Mouse (Mus musculus) embryonic fibroblast, embryonic 13.5 days (primary cell): ENCODE measurements around the gene Atp2b1. TPM values are rescaled to one million over a fixed set of nuclear protein-coding genes. Genes with fewer than 3 reads are reported as not detected.

Experiments
- H3K27ac ChIP-seq: 2 replicates; pipeline ENCODE4 v1.5.1; 2012; ENCODE audit warnings: low read length, control low read depth, inconsistent platforms; ENCODE audit not compliant: insufficient read depth
- H3K4me1 ChIP-seq: 2 replicates; pipeline ENCODE4 v1.6.1; 2011; ENCODE audit warnings: low read length; ENCODE audit not compliant: control insufficient read depth, insufficient read depth
- H3K4me3 ChIP-seq: 2 replicates; pipeline ENCODE4 v1.5.1; 2011; ENCODE audit warnings: mild to moderate bottlenecking, control low read depth, low read length; ENCODE audit not compliant: insufficient read depth
- CTCF ChIP-seq: IDR thresholded peaks from 2 replicates; pipeline ENCODE4 v1.5.1; 2011; ENCODE audit warnings: mild to moderate bottlenecking, control low read depth, low read length, moderate library complexity, borderline replicate concordance; ENCODE audit not compliant: insufficient read depth
- POLR2A ChIP-seq: IDR thresholded peaks from 2 replicates; pipeline ENCODE4 v1.6.1; 2011; ENCODE audit warnings: low read depth, mild to moderate bottlenecking, control low read depth, low read length, moderate library complexity
- polyA plus RNA-seq: library from polyadenylated mRNA; stranded (reverse); fragments of >200 nt; gene quantifications from 2 replicates; pipeline ENCODE4 v1.2.4, GENCODE M21; 2011; ENCODE audit warnings: low read depth; ENCODE audit not compliant: missing spikeins, insufficient read length

The Atp2b1 gene
- polyA plus RNA-seq, 1 experiment: 93.0 TPM

DNA sequence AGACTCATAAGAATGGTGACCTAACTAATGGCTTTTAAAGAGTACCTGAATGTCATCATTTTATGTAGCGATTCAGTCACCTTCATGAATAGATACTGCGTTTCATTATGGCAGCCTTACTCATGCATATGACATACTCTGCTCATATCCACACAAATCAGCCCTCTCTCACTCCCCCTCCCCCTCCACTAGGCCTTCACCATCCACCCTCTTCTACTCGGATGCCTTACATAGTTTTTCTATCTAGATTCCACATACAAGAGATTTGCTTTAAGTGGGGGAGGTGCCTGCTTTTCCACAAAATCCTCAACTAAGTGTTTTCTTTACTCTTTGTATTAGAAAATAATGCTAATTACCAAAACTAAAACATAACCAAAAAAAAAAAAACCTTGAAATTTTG lies 96.9 kb downstream of the Atp2b1 start:
- Histone ChIP-seq H3K4me1 (peaks cover 13% of the 10 kb centered on the region), H3K4me3 (no peak overlapping the region), H3K27ac (no peak overlapping the region)
- TF ChIP-seq CTCF (no peak), POLR2A (no peak)

DNA sequence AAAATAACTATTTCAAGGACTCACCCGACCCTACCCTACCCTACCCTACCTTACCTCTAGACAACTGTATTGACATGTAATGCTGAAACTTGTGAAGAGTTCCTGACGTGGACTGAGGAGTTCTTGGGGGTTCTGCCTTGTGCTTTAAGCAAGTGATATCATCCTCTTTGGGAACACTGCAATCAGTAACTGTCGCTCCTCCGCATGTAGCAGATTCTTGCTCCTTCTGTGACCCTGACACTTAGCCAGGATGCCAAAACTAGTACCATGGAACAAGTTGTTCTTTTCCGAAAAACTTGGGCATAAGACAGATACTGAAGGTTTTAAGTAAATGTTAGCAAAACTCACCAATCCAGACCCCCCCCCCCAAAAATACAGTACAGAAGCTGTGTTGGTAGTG lies 97.9 kb downstream of the Atp2b1 start:
- Histone ChIP-seq H3K4me1 (peaks cover 13% of the 10 kb centered on the region), H3K4me3 (no peak overlapping the region), H3K27ac (no peak overlapping the region)
- TF ChIP-seq POLR2A: no peak

DNA sequence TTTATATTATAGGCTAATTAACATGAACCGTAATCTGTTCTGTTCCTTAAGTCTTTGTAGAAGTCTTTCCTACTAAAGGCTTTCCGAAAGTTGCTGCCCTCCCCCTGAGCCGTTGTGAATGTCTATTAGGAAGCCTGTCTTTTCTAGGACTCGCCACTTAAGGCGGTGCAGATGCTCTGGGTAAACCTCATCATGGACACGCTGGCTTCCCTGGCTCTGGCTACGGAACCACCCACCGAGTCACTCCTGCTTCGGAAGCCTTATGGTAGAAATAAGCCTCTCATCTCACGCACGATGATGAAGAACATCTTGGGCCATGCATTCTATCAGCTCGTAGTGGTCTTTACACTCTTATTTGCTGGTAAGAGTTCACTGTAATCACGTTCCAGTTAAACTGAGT lies 100.5 kb downstream of the Atp2b1 start:
- H3K4me1 ChIP-seq: peaks cover 5% of the 10 kb centered on the region; the same call in 1 of the 2 replicates
- no peak overlapping the region for H3K4me3 ChIP-seq
- no peak overlapping the region for H3K27ac ChIP-seq
- no peak for TF ChIP-seq POLR2A
- TF ChIP-seq CTCF: no peak

DNA sequence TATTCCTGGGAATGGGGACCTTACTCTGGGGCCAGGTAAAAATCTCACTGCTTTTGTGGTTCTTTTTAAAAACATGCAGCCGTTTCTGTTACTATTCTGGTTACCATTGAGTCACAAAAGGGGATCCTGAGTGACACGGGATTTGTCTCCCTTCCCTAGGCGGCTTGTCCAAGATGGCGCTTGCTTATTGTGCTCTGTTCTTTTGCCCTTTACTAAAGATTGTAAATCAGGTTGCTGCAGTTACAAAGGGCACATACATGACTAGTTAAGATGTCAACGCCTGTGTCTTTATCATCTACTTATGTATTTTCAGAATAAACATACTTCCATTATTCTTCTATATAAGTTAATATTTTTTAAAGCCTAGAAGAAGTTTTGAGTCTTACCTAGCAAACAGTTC lies 102.8 kb downstream of the Atp2b1 start:
- Histone ChIP-seq H3K4me1 (peaks cover 5% of the 10 kb centered on the region; the same call in 1 of the 2 replicates), H3K4me3 (no peak overlapping the region), H3K27ac (no peak overlapping the region)
- TF ChIP-seq CTCF (no peak), POLR2A (no peak)

DNA sequence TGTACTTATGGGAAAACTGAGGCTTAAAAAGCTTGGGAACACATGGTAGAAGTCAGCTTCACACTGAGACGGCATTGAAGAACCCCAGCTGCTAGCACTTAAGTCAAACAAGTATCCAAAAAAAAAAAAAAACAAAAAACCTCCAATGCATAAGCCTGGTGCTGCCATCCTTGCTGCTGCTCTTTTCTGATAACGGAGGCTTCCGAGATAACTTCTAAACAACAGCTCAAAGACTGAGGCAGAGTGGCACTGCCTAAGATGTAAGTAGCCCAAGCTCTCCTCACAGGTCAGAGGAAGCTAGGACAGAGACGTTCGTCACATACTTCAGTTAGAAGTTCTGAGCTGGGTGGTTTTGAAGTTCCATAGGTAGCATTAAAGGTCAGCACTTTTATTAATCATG lies 113.3 kb downstream of the Atp2b1 start:
- H3K4me1 ChIP-seq: no peaks in the 10 kb centered on the region
- H3K27ac ChIP-seq: no peak overlapping the region
- no peak for TF ChIP-seq POLR2A
- no peak for TF ChIP-seq CTCF
- H3K4me3 ChIP-seq: no peak overlapping the region

DNA sequence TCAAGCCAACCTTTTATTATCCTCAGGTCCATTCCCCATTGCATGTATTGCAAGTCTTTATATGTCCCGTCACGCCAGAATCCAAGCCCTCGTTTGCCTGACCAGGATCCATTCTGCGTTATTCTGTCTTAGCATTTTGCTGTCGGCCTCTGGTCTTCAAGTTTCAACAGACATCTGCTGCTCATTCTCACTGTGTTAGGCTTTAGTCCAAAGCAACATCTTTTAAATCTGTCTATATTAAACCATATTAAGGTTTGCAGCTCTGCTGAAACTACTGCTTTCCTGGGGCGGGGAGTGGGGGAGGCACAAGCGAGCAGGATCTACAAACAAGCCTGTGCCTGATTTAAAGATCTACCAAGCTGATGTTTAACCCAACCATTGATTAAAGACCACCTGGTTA lies 115.6 kb downstream of the Atp2b1 start:
- Histone ChIP-seq H3K4me3 (no peak overlapping the region), H3K27ac (no peak overlapping the region), H3K4me1 (no peaks in the 10 kb centered on the region)
- TF ChIP-seq POLR2A (no peak), CTCF (no peak)

DNA sequence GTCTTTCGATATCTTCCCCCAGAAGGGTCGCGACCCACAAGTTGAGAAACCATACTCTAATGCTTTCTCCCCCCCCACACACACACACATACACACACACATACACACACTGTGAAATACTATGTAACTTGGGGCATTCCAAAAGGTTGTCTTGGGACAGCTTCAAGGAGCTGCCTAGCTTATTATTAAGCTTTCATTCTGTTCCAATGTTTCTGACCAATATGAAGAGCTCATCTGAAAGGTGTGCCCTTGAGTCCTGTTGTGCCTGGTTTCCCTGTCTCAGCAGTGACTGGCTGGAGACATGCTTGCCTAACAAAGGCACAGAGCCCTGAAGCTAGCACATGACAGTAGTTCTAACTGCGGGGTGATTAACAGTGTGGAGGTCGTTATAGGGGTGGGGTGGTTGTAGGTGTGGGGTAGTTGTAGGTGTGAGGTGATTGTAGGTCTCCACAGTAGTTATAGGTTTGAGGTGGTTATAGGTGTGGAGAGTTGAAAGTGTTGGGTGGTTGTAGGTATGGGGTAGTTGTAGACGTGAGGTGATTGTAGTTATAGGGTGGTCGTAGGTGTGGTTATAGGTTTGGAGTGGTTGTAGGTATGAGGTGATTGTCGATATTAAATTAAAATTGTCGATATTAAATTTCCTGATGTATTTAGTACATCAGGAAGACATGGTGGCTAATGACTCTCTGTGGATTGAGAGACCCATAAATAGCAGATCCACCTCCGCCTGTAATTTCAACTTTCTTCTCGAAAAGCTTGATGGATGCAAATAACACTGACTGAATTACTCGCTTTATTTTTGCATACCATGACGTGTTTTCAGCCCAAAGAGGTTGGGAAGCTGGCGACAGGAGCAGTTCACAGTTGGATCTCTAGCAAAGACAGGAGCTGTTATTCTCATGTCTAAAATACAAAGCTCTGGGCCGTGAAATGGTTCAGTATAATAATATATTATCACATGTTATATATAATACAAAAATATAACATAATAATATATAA lies 119.9 kb downstream of the Atp2b1 start:
- Histone ChIP-seq H3K27ac (no peak overlapping the region), H3K4me3 (no peak overlapping the region), H3K4me1 (no peaks in the 10 kb centered on the region)
- TF ChIP-seq POLR2A (no peak), CTCF (no peak)

DNA sequence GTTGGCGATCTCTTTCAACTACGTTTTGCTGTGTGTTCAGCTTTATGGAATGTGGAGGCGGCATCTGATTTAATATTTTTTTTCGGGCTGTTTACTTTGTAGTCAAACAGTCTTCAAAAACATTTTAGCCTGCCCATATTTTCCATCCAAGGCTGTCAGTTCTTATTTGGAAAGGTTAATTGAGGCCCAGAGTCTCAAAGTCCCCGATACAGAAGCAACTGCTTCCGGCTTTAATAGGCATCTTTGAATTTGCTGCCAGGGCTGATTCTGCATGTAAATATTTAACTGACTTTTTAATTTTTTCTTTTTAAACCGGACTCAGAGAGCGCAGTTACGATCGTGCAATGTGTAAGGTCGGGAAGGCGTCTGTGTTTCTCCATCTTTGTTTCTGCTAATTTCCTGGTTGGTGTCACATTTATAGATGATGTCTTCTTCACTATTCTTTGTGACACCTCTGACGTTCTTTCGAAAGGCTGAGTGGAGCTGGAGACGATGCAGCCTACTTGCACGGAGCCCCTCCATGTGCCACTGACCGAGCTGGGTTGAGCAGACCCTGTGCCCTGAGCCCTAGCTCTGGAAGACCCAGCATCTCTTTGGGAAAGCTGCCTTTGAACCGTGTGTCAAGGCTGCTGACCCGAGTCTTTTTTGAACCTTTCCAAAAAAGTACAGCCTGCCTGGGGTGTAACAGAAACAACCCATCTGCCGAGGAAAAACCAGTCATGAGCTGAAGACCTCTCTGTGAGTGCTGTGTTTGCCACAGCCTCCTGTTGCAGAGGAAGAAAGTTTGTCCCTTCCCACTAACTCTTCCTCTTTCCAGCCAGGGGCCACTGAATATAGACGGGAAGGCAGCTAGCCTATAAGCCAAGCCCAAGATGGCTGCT lies 123.2 kb downstream of the Atp2b1 start:
- Histone ChIP-seq H3K27ac (no peak overlapping the region), H3K4me1 (no peaks in the 10 kb centered on the region), H3K4me3 (no peak overlapping the region)
- TF ChIP-seq CTCF (no peak), POLR2A (no peak)

DNA sequence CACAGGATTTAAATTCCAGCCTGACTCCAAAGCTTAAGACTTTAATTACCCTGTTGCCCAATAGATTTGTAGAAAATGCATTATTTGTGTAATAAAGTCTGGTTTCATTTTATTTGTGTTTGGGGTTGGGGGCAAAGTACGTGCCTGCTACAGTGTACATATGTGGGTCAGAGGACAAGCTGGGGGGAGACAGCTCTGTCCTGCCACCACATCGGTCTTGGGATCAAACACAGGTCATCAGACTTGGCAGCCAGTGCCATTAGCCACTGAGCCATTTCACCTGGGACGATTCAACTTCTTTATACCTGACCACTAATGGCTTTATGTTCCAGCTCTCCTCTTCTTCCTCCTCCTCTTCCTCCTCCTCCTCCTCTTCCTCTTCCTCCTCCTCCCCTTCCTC lies 124.7 kb downstream of the Atp2b1 start:
- Histone ChIP-seq H3K27ac (no peak overlapping the region), H3K4me3 (no peak overlapping the region), H3K4me1 (no peaks in the 10 kb centered on the region)
- no peak for TF ChIP-seq POLR2A
- TF ChIP-seq CTCF: no peak
